Mouse (Mus musculus) midbrain, embryonic 11.5 days (tissue): ENCODE measurements around the gene Rbm28. TPM values are rescaled to one million over a fixed set of nuclear protein-coding genes. Genes with fewer than 3 reads are reported as not detected.

ENCODE experiments used
- ATAC-seq: fragments of 200-750 bp; cut with Nextera tagmentation; 2 replicates; pipeline ENCODE4 v1.8.0; 2017; ENCODE audit warnings: moderate TSS enrichment, moderate library complexity; ENCODE audit not compliant: low FRiP score
- DNase-seq: peaks from one replicate; pipeline ENCODE4 v3.0.0; 2015; ENCODE audit warnings: low spot score; ENCODE audit errors: missing footprints
- H3K27ac ChIP-seq: fragments of 300-500 bp; sonication (generic); 2 replicates; pipeline ENCODE4 v1.5.1; 2014; ENCODE audit warnings: low read depth, low read length
- H3K27me3 ChIP-seq: fragments of 300-500 bp; sonication (generic); 2 replicates; pipeline ENCODE4 v1.6.1; 2014; ENCODE audit warnings: mild to moderate bottlenecking, low read length, moderate library complexity, mixed read lengths; ENCODE audit not compliant: control insufficient read depth, insufficient read depth
- H3K36me3 ChIP-seq: fragments of 300-500 bp; sonication (generic); 2 replicates; pipeline ENCODE4 v1.6.1; 2014; ENCODE audit warnings: mild to moderate bottlenecking, low read length, moderate library complexity, mixed read lengths; ENCODE audit not compliant: control insufficient read depth, insufficient read depth
- H3K4me1 ChIP-seq: fragments of 300-500 bp; sonication (generic); 2 replicates; pipeline ENCODE4 v1.6.1; 2014; ENCODE audit warnings: low read length; ENCODE audit not compliant: control insufficient read depth, insufficient read depth
- H3K4me2 ChIP-seq: fragments of 300-500 bp; sonication (generic); 2 replicates; pipeline ENCODE4 v1.6.1; 2014; ENCODE audit warnings: mild to moderate bottlenecking, moderate library complexity
- H3K4me3 ChIP-seq: fragments of 300-500 bp; sonication (generic); 2 replicates; pipeline ENCODE4 v1.5.1; 2014; ENCODE audit warnings: low read depth, low read length
- H3K9ac ChIP-seq: fragments of 300-500 bp; sonication (generic); 2 replicates; pipeline ENCODE4 v1.6.1; 2014; ENCODE audit warnings: low read length
- H3K9me3 ChIP-seq: fragments of 300-500 bp; sonication (generic); 2 replicates; pipeline ENCODE4 v1.6.1; 2016; ENCODE audit warnings: low read length; ENCODE audit not compliant: control insufficient read depth
- WGBS: fragments of 180-500 bp; shearing (Covaris S2); extraction: QIAGEN DNeasy Blood & Tissue Kit; methylation state at CpG from one replicate; pipeline ENCODE4 v1.1.7; 2014; 5-methylcytosine and 5-hydroxymethylcytosine counted together
- polyA plus RNA-seq: library from polyadenylated mRNA; unstranded; fragments of >200 nt; fragmentation: Nextera tagmentation; extraction: Ambion mirVana; gene quantifications from 2 replicates; pipeline ENCODE4 v1.2.1, GENCODE M21; 2014

The Rbm28 gene
- polyA plus RNA-seq, 1 experiment from 2014 or later, result 60.5 TPM

DNA sequence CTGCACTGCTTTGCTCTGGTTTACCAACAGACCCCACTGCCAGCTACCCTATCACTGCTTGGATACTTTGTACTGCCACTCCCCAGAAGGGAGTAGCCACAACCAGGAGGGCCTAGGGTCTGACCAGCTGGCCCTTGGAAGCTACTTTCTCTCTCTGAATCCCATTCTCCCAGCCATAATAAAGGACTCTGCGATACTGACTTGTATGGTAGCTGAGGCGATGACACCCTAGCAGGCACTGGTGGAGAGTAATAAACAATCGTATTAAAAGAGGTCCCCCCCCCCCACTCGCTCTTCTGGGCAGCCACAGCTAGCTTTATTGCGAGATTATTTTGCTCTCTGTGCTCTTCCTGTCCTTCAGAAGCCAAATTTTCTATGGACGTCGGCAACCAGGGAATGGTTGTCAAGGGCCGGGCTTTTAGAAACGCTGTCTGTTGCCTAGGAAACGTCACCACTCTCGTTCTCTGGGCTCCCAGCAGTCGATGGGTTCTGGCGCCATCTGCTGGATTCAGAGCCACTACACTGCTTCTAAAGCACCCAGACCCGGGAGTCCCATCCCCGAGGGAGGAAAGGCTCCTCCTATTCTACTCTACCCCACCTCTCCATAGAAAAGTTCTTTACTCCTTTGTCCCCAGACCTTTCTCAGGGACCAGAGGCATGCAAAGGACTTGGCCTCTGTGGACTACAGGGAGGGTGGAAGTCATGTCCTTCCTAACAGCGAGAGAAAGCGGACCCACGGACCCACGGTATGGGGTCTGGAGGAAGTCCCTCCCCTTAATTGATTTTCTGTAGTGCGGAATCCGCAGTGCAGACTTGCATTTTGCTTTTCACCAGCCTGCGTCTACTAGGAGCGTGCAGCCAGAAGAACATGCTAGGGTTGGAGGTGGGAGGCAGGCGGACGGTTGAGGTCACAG lies 33.8 kb upstream of the Rbm28 start:
- 8% methylated on average over 25 of the region's 25 CpGs for WGBS
- no peaks in the 10 kb centered on the region for H3K27me3 ChIP-seq
- peak overlapping the region; percentile 47 for H3K9ac ChIP-seq
- H3K4me1 ChIP-seq, result peaks cover 3% of the 10 kb centered on the region
- H3K9me3 ChIP-seq, result no peaks in the 10 kb centered on the region
- no peaks in the 10 kb centered on the region for H3K36me3 ChIP-seq
- H3K4me2 ChIP-seq, result peak overlapping the region; percentile 40
- H3K4me3 ChIP-seq, result peak overlapping the region; percentile 13; the same call in 1 of the 2 replicates
- peak; percentile 99 for DNase-seq
- H3K27ac ChIP-seq, result no peak overlapping the region
- ATAC-seq, result peak; percentile 91

DNA sequence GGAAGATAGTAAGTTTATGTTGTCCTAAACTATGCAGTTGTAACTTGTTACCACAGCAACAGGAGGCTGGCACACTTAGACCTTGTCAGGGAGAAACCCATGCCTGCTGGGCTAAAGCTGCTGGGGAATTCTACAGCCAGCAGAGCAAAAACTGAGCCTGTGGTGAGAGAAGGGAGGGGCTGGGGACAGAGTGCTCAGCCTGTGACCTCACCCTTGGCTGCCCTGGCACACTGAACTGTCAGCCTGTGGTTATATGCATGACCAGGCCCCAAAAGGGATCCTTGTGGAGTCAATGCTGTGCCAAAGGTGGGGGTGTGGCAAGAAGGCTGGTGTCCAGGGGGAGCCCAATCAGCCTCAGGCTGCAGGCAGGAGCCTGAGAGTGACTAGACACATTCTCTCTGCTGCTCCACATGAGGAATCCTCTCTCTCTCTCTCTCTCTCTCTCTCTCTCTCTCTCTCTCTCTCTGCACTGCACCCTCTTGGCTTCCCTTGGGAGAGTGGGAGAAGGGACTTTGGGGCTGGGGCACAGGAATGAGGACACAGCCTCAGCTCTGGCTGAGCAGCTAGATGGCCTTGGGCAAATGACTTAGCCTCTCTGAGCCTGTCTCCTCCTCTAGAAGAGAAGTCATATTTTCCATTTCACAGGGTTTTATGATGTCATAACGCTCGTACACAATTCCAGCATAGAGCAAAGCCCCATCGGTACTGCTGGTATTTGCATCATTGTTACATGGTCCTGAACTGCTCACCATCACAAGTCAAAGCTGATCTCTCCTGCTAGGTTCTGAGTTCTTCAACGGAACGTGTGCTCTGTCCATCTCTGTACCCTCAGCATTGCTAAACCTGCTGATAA lies 31.3 kb upstream of the Rbm28 start:
- 81% methylated on average over 5 of the region's 5 CpGs for WGBS
- Histone ChIP-seq H3K4me2 (no peak overlapping the region), H3K4me1 (peaks cover 3% of the 10 kb centered on the region), H3K9ac (no peak overlapping the region), H3K27ac (no peak overlapping the region), H3K36me3 (no peaks in the 10 kb centered on the region), H3K27me3 (no peaks in the 10 kb centered on the region), H3K9me3 (no peaks in the 10 kb centered on the region), H3K4me3 (no peak overlapping the region)
- no peak for ATAC-seq
- no peak for DNase-seq

DNA sequence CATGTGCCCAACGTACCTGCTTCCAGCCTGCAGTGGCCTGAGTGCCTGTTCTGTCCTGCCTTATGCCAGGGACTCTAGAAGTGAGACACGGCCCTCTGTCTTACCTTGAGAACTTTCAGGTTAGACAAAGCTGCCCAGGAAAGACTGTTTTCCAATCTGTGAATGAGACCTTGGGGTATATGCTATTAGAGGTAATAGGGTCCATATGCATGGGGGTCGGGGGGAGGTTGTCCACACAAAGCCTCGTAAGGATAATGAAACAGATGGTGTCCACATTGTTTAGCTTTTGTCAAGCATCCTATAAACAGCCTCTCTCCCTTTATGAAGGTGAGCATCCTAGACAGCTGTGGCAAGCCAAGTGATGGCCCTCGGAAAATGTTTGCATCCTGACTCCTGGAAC lies 30.3 kb upstream of the Rbm28 start:
- no peak overlapping the region for H3K27ac ChIP-seq
- no peak overlapping the region for H3K4me3 ChIP-seq
- H3K4me2 ChIP-seq, result no peak overlapping the region
- no peaks in the 10 kb centered on the region for H3K27me3 ChIP-seq
- no peak for ATAC-seq
- no peak overlapping the region for H3K9ac ChIP-seq
- DNase-seq, result no peak
- H3K4me1 ChIP-seq, result peaks cover 3% of the 10 kb centered on the region
- H3K9me3 ChIP-seq, result no peaks in the 10 kb centered on the region
- 85% methylated on average over 5 of the region's 5 CpGs for WGBS
- H3K36me3 ChIP-seq, result no peaks in the 10 kb centered on the region

DNA sequence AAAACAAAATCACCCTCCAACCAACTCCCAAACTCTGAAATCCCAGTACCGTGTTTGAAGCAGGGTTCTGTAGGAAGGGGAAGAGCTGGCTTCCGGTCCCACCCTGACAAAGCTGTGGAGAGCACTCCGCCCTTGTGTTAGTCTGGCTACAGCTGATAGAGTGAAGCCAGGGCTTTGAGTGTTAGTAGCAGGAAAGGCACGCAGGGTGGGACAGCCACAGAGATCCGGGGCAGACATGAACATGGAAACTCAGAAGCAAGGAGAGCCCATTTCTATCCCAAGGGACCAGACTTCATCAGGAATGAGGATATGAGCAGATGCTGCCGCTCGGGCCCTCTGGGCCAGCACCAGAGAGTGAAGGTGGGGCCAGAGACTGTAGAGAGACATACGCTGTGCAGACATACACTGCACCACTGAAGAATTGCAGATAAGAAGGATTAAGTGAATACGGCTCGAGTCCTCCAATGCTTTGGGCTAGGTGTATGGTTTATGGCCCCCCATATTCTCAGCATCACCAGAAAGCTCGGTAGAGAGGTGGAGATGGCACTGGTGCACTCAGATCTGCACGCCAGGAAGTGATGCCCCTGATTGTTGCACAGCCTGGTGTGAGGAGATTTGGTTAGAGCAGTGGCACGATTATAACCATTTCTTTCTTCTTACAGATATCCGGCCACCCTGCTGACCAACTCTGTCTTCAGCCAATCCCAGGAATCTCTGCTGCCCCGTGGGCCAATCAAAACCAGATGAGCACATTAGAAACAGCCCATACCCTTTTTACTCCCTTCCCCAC lies 29.4 kb upstream of the Rbm28 start:
- Histone ChIP-seq H3K27me3 (no peaks in the 10 kb centered on the region), H3K4me2 (no peak overlapping the region), H3K36me3 (no peaks in the 10 kb centered on the region), H3K4me1 (peaks cover 3% of the 10 kb centered on the region), H3K9me3 (no peaks in the 10 kb centered on the region), H3K27ac (no peak overlapping the region), H3K4me3 (no peak overlapping the region), H3K9ac (no peak overlapping the region)
- DNase-seq (no peak), ATAC-seq (no peak)
- WGBS, result 77% methylated on average over 15 of the region's 15 CpGs

DNA sequence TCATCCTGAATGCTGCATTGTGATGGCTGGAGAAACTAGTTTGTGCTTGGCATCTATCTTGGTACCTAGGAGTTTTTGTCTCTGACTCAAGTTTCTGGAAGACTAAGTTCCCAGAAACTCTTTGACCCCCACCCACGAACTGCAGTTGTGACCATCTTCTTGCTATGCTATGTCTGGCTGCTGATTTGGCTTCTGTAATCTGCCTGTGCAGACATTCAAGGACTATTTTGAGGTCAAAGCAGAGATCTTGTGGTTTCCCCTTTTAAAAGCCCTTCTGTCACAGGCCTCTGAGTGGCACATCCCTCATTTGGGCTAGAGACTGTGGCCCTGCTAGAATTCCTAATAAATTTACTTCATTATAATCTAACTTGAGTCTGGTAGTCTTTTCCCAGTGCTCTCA lies 23.1 kb upstream of the Rbm28 start:
- Histone ChIP-seq H3K27ac (no peak overlapping the region), H3K4me2 (no peak overlapping the region), H3K4me3 (no peak overlapping the region), H3K9me3 (no peaks in the 10 kb centered on the region), H3K36me3 (no peaks in the 10 kb centered on the region), H3K9ac (no peak overlapping the region), H3K4me1 (no peaks in the 10 kb centered on the region; the same call in 1 of the 2 replicates), H3K27me3 (no peaks in the 10 kb centered on the region)
- WGBS, result 86% methylated on average over 1 of the region's 1 CpGs
- DNase-seq (no peak), ATAC-seq (no peak)

DNA sequence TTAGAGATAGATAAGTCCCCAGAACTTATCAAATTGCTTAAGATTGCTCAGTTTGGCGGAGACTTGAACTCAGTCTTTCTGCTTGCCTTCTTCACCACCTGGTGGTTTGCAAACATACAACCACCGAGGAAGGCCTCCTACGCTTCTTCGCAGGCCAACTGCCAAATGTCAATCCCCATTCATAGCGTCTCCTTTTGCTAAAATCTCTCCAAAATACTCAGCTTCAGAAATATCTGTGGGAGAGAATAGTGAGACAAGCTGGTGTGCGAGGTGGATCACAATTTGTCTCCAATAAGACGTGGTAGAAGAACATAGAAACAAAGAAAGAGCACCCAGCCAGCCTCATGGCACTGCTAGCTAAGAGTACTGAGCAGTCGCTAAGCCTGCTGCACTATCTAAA lies 15.0 kb upstream of the Rbm28 start:
- peak overlapping the region; percentile 60 for H3K4me3 ChIP-seq
- H3K4me2 ChIP-seq, result peak overlapping the region; percentile 87; the same call in 1 of the 2 replicates
- no peak for DNase-seq
- peak overlapping the region; percentile 77; the same call in 1 of the 2 replicates for H3K9ac ChIP-seq
- no peak overlapping the region for H3K27ac ChIP-seq
- H3K36me3 ChIP-seq, result no peaks in the 10 kb centered on the region
- no peak for ATAC-seq
- peaks cover 4% of the 10 kb centered on the region for H3K4me1 ChIP-seq
- WGBS, result 51% methylated on average over 8 of the region's 8 CpGs
- H3K9me3 ChIP-seq, result no peaks in the 10 kb centered on the region
- peaks cover 14% of the 10 kb centered on the region for H3K27me3 ChIP-seq

DNA sequence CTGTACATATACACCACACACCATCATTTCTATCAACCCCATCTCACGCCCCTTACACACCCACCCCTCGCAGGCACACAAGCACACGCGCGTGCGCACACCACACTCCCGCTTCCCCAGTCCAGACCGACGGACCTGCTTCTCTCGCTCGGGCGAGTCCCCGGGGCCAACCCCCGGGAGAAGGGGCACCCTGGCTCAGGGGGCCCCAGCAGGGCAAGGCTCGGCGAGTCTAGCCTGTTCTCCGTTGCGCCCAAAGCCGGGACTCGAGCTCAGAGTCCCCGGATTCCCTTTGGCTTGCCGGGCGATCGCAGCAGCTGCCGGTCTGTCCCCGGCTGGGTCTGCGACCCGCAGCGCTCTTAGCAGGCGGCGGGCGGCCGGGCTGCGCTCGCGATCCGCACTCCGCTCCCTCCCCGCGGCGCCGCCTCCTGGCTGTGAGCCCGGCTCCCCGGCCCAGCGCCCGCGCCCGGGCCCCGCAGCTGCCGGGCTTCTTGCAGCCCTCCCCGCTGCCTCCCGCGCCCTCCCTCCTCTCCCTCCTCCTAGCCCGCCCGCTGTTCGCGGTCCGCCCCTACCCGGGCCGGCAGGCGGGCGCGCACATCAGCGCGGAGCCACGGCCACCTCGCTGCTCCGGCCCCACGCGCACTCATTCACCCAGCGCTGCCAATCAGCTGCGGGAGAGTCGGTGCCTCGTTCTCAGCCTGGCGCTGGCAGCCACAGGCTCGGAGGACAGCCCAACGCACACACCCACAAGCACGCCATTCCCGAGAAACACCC lies 14.3 kb upstream of the Rbm28 start, which contains the start of gene Prrt4:
Gene Prrt4, minus strand, starts transcription at position 697 of the 771 bp plus-strand sequence.
- ATAC-seq (peak; percentile 79), DNase-seq (peak; percentile 96)
- WGBS, result under 1% methylated on average over 70 of the region's 79 CpGs
- H3K4me2 ChIP-seq, result peak within 1 kb of the TSS; percentile 87
- H3K4me1 ChIP-seq, result peaks cover 7% of the 10 kb centered on the region
- H3K27ac ChIP-seq, result peak within 1 kb of the TSS; percentile 35; the same call in 1 of the 2 replicates
- no peaks in the 10 kb centered on the region for H3K9me3 ChIP-seq
- peak within 1 kb of the TSS; percentile 77 for H3K9ac ChIP-seq
- peak within 1 kb of the TSS; percentile 60 for H3K4me3 ChIP-seq
- H3K27me3 ChIP-seq, result peaks cover 14% of the 10 kb centered on the region
- H3K36me3 ChIP-seq, result no peaks in the 10 kb centered on the region
